Mouse (Mus musculus): ENCODE results near the gene Slc7a11. TPM values are rescaled to one million over a fixed set of nuclear protein-coding genes. Genes with fewer than 3 reads are reported as not detected.

The Slc7a11 gene
- total RNA-seq, 2 experiments from 2014 or later, result 22.9 to 26.3 TPM

DNA sequence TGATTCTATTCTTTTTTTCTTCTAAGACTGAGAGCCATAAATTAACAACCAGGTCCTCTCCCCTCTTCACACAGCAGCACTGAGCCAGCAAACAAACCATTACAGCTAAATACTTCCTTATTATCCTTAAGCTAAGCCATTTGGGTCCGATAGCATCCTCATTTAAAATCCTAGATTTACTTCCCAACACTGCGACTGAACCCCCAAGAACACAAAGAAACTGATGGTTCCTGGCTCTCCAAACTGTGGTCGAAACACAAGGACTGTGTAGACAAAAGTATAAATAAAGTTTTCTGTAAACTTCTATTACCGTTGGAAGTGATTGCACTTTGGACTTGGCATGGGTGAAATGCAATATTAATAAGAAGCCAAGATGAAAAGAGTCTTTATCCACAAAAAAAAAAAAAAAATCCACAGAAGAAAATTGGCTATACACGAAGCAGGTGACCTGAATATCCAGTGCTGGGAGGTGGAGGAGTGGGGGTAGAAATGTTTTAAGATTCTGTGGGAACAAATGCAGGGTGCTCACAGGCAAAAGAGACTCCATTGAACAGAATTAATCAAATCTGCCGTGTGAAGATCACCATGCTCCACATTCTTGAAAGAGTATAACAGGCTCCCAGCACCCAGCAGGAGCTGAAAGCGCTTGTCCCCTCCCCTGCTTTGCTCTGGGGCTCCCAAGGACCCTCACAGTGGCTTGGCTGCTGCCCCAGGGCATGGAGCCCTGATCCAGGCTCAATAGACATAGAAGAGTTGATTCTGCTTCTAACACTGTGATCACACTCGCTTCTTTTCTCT is 21.7 kb downstream of the Slc7a11 start:
- intact Hi-C loops (cut with DNase I), result loop anchor here (2.0 to 10.0 kb wide), 2 partner anchors 21 to 463 kb away; partner anchors contain the start of gene Slc7a11
- peak; percentile 32 to 65 for DNase-seq (ENCODE audit: low spot score in 2 of 2)

DNA sequence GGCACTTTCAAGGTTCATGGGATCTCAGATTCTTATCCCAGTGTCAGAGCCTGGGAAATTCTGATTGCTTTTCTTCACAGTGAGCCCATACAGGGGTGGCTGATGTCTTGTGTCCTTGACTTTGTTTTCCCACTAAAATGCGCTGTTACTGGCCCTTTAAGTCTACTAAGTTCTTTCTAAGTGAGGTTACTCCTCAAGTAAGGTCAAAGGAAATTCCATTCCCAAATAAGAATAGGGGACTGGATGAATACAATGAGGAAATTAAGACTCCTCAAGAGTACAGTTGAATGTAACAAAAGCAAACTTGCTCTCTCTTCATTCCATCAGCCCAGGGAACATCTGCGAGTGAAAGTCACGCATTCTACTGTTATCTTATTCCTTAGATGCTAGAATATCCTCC is 24.3 kb downstream of the Slc7a11 start:
- intact Hi-C loops (cut with DNase I), result no loop called here
- no peak for DNase-seq (ENCODE audit: low spot score in 2 of 2)

DNA sequence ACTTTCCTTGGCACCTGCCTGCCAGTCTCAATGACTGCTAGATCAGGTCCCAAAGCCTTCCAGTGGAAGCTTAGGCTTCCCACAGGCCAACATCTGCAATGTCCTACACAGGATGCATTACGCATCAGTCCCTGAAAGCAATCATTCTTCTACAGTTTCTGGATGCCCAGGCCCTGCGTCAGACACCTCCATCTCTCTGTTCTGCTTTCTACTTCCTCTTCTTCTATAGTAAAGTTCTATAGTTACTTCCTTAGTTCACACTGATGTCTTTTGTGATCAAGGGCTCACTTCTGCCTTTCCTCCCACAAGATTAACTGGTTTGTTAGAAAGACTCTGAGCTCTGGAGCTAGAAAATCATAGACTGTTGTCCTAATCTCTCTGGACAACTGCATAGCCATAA is 36.6 kb downstream of the Slc7a11 start:
- no peak for DNase-seq (ENCODE audit: low spot score in 2 of 2)
- intact Hi-C loops (cut with DNase I), result no loop called here

DNA sequence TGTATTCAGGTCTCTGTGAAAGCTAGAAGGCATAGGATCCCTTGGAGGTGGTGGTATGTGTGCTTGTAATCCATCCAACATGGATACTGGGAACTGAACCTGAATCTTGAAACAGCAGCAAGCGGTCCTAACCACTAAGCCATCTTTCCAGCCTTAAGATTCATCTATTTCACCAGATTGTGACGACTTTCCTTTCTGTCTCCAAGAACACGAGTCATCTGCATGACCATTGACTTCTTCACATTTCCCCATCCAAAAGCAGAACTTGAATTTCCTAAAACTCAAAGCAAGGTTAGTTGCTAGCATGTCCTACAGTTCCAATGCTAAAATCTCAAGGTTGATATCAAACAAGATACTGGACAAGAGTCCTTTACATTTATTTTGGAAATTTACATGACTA is 37.5 kb downstream of the Slc7a11 start:
- intact Hi-C loops (cut with DNase I), result no loop called here
- DNase-seq (ENCODE audit: low spot score in 2 of 2), result no peak

DNA sequence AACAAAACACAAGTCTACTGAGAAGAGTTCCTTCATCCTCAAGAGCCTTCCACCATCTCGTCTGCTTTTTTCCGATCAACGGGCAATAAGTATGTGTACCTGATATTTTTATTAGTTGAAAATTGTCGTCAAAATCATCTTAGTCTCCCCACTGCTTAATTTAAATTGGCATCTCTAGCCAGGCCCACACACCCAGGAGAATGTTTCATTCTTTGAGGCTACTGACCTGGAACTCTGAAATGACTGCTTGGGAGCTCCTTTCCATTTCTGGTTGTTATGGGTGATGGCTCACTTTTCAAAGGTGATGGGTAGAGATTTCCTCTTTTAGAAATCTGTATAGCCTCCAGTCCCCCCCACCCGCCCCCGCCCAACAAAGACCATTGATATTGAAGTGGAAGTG is 54.6 kb downstream of the Slc7a11 start:
- intact Hi-C loops (cut with DNase I), result no loop called here
- DNase-seq (ENCODE audit: low spot score in 2 of 2), result no peak

DNA sequence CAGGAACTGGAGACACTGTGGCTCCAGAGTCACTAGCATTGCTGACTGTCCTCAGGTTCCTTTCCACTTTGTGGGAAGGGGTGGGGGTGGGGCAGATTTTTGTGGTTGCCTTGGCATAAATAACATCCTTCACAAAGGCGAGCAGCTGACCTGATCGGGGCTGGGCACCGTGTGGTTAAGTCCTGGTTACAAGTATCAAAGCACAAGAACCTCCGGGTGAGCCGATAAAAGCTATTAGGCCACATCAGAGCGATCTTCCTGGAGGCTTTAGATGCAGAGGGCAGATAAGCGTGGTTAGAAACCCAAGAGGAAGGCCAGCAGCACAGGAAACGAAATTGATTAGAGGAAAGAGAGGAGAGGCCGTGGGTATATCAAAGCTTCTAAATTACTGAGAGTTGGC is 55.1 kb downstream of the Slc7a11 start:
- no peak for DNase-seq (ENCODE audit: low spot score in 2 of 2)
- intact Hi-C loops (cut with DNase I), result no loop called here

DNA sequence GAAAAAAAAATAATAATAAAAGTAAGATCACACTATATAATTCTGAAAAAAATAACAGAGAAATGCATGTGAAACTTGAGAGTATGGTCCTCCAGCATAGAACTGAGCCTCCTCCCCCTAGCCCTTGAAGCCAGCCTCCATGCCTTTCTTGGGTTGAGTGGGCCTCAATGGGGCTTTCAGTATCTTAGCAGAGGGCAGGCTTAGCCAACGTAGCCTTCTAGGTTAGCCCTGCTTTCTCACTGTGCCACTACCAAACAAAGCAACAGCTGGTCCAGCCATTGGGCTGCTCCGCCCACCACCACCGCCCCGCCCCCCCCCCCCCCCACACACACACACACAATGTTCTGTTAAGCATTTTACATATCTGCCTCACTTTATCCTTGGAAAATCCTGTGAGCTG is 56.1 kb downstream of the Slc7a11 start:
- no peak for DNase-seq (ENCODE audit: low spot score in 2 of 2)
- intact Hi-C loops (cut with DNase I), result no loop called here

DNA sequence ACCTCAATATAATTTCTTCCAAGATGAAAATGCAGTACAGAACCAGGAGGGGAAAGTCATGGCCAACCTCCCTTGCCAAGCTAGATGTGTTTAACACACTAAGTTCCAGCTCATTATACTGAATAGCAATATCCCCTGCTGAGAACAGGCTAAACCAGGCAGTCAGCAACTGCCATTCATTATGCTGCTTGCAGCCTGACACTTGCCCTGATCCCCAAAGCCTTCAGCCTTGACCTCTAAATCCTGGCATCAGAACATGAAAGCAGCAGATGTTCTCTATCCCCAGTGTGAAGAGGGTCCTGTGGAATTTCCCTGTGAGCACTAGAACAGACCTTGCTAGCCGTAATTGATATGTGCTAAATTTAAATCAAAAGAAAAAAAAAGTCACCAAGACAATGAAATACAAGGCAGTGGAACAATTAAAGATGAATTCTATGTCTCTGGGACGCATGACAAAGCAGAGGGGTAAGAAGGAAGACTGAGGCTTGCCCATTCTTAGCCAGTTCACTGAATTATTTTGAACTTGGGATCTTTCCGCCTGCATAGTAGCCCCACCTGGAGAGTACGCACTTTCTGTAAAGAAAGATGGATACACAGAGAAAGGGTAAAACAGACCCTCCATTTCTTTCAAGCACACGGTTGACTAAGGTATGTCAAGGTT is 56.7 kb downstream of the Slc7a11 start:
- DNase-seq (ENCODE audit: low spot score in 2 of 2), result no peak
- intact Hi-C loops (cut with DNase I), result no loop called here

DNA sequence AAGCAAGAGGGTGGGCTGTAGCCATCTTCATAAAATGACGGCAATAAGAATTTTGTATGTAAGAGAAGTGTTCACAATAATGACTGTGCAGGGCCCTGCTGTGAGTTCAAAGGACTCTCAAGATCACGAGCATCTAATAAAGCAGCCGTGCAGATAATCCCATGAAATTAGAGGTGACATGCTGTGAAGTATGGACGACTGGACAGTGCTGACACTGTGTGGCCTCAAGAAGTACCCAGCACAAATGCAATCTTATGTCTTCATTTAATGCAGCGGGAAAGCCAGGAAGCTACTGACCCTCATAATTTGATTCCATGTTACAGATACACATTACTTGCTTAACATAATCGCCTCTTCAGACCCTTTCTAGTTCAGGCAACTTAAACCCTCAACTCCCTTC is 57.3 kb downstream of the Slc7a11 start:
- DNase-seq (ENCODE audit: low spot score in 2 of 2), result no peak
- intact Hi-C loops (cut with DNase I), result no loop called here

DNA sequence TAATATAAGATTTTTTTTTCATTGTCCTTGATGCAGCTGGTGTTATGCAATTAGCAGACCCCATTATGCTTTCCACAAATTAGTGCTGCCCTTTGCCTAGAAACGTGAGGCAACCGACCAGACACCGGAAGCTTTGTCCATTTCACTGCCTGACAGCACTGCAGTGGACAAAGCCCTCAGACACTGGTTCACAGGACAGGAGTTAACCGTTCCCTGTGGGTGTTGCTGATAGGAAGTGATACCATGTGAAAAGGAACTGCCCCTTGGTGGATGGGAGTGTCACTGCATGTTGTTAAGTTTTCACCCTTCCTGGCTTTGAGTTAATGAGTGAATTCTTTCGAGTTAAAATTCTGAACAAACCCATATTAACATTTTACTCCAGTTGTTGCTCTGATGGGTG is 60.7 kb downstream of the Slc7a11 start:
- intact Hi-C loops (cut with DNase I), result loop anchor here (5.0 kb wide), 2 partner anchors 525 to 1290 kb away; no protein-coding TSS in a partner anchor
- DNase-seq (ENCODE audit: low spot score in 2 of 2), result no peak

DNA sequence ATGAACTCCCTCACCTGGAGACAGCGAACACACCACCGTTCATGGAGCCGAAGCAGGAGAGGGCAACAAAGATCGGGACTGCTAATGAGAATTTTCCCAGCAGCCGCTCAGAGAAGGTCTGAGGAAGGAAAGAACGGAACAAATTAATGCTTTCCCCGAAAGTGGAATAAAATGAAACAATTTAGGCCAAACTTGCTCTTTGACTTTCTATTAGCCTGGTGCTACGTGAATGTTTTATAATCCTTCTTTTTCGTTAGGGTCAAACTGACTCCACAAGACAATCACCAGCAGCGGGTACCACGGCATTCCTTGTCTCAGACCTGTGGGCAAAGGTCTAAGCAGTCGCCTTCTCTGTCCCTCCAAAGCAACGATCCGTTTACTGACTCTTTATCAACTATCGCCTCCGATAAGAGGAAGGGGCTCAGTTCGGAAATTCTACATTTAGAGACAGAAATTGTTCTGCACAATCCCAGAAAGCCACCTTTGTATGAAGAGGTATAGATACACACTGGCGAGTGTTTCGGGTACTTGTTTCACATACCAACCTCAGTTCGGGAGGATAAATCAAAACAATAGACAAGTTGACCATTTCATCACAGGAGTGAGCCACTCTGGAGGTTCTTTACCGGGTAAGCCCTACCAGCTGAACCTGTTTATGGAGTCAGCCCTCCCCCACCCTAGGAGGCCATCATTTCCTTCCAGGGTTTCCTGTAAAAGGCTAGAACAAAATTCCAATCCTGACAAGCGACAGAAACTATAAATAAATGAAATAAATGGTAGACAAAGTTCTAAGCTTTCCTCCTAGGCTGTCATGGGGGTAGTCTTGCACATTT is 61.3 kb downstream of the Slc7a11 start:
- DNase-seq (ENCODE audit: low spot score in 2 of 2), result no peak

DNA sequence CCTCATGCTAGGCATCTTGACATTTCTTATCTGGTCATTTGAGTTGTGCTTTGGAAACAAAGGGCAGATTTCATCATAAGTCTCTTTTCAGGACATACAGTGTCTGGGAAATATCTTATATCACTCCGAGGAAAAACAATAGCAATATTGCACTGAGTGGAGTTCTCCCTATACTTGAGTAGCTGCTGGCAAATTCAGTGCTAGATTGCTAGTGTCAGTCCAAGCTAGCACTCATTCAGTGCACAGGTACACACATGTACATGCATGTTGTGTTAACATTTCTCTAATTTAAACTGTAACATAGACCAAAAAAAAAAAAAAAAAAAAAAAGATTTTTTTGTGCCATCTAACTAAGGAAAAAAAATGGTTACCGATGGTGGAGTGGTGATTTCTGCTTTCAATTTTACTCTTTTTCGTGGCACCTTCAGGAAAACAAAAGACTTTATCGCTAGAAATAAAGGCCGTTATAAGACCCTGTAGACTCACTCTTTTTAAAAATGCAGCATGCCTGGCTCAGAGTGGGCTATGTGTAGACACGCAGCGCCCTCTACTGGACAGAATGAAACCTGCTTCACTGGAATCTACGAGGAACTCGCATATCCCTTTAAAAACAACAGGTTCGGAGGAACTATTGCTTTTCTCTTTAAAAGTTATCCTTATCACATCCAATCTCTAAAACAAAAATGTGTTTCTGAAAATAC is 62.1 kb downstream of the Slc7a11 start:
- DNase-seq (ENCODE audit: low spot score in 2 of 2), result peak; percentile 88 to 92
- intact Hi-C loops (cut with DNase I), result loop anchor here (2.0 to 5.0 kb wide), 3 partner anchors 75 to 1289 kb away; no protein-coding TSS in a partner anchor

More for the DNA sequence above, 61.3 kb downstream of the Slc7a11 start:
- intact Hi-C loops (cut with DNase I), result loop anchor here (2.0 to 5.0 kb wide), 3 partner anchors 75 to 1290 kb away; no protein-coding TSS in a partner anchor

DNA sequence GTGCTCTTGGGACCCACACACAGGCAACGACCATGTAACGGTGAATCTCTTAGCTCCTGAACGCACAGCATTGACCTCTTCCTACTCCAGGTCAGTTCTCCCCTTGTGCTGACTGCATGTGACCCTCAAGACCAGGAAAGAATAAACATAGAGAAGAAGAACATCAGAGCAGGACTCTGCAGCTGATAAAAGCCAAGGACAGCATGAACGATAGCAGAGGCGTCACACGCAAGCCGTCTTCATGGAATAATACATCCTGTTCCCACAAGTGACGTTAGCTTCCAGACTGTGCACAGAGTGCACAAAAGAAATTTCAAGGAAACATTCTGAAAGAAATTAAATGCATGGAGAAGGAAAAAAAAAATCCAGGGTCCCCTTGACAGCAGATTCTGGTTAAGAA is 63.5 kb downstream of the Slc7a11 start:
- DNase-seq (ENCODE audit: low spot score in 2 of 2), result no peak
- intact Hi-C loops (cut with DNase I), result loop anchor here (2.0 to 5.0 kb wide), 3 partner anchors 73 to 1288 kb away; no protein-coding TSS in a partner anchor

DNA sequence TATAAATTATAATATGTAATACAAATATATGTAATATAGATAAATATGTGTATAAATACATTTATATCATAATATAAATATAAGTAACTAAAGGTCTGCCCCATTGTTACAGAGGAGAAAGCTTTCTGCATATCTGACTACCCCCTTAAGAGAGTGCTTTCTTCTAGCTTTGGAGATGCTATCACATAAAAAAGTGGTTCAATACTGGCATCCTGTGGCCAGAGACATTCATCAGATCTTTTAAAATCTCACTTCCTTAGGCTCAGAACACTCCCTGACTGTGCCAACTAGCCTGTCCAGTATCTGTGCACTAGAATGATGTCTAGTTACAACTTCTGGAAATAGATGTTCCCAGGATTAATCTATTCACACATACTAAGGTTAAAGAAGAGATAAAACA is 67.9 kb downstream of the Slc7a11 start:
- intact Hi-C loops (cut with DNase I), result no loop called here
- no peak for DNase-seq (ENCODE audit: low spot score in 2 of 2)

DNA sequence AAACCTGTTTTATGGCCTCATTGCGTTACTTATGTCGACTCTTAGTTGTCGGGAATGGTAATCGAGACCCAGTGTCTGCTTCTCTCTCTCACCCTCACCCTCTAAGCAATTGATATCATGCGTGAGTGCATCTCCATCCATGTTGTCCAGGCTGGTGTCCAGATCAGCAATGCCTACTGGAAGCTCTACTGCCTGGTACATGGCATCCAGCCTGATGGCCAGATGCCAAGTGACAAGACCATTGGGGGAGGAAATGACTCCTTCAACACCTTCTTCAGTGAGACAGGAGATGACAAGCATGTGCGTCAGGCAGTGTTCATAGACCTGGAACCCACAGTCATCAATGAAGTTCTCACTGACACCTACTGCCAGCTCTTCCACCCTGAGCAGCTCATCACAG is 73.6 kb downstream of the Slc7a11 start:
- intact Hi-C loops (cut with DNase I), result no loop called here

DNA sequence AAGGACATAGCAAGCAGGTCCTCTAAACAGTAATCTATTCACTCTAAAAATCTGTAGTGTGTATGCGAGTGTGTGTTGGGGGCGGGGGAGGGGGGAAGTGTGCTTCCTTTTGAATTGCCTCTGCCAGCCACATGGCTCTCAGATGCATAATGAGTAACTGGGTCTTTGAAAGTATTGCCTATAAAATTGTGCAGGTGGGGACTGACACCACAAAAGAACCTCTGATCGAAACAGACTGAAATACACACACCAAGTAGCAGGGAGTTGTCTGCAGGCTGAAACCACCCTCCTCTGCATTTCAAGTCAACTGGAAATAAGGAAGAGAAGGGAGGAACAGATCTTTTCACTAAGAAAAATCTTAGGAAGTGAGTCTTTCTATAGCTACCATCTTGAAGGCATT is 76.2 kb downstream of the Slc7a11 start:
- intact Hi-C loops (cut with DNase I), result no loop called here
- DNase-seq (ENCODE audit: low spot score in 2 of 2), result no peak

More for the DNA sequence above, 73.6 kb downstream of the Slc7a11 start:
- no peak for DNase-seq (ENCODE audit: low spot score in 2 of 2)

DNA sequence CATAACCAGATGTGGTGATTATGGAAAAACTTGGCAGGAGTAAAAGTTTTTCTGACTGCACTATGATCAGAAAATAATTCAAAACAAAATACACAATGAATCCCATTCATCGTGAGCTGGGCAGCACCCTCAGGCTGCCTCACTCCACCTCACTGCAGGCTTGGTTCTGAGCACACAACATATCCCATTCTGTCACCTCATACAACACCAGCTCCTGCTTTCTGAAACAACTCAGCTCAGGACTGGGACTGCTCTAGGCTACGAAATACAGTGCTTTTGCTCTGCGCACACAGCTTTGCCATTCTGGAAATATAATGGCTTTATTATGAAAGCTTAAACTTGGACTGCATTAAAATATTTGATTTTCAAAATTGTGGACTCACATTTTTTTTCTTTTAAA is 79.8 kb downstream of the Slc7a11 start:
- intact Hi-C loops (cut with DNase I), result no loop called here

DNA sequence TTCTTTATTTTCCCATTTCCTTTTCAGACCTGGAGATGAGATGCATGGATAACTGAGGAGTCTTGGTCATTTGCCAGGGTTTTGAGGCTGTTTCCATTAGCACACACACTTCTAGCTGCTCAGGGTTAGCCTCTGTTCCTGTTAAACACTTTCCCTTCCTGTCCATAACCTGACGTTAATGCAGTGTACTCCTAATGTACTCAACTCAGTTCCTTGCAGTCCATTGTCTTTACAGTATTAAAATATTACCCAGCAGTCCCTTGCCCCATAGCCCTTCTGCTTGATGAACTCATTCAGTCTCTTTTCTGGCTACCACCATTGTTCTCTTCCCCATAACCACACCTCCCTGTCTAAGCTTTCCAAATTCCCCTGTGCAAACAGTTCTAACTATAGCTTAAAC is 96.3 kb downstream of the Slc7a11 start:
- intact Hi-C loops (cut with DNase I), result no loop called here
- no peak for DNase-seq (ENCODE audit: low spot score in 2 of 2)

More for the DNA sequence above, 79.8 kb downstream of the Slc7a11 start:
- no peak for DNase-seq (ENCODE audit: low spot score in 2 of 2)

DNA sequence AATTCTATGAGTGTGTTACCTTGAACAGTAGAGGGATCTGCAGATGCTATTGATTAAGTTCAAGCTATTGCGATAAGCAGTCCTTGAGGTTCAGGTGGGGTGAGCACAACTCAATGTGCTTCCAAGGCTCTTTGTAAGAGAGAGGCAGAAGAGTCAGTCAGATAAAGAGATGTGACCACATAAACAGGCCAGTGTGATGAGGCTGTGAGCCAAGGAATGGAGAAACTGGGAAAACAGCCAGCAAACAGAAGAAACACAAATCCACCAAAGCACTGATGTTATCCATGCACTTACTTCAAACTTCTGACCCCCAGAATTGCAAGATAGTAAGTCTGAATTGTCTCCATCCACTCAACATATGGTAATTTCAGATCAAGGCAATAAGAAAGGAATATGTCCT is 99.0 kb downstream of the Slc7a11 start:
- intact Hi-C loops (cut with DNase I), result no loop called here
- DNase-seq (ENCODE audit: low spot score in 2 of 2), result no peak

All from left cerebral cortex, postnatal 25 days (tissue).